Mouse (Mus musculus): Measurements from ENCODE around the gene Ahcyl2.

GRCm38 (mm10) chr6:29728035-29728434 is 39.8 kb upstream of the Ahcyl2 start:
- TF ChIP-seq GATA1 (IDR thresholded peaks at IDR 0.05; ENCODE audit: low read length): no peak
- TF ChIP-seq TAL1 (IDR thresholded peaks at IDR 0.05; ENCODE audit: low read length): no peak

Data from erythroblast, embryonic 14.5 days (primary cell).